Mouse (Mus musculus) liver, embryonic 14.5 days (tissue): ENCODE data around the gene Gstm7. TPM values are rescaled to one million over a fixed set of nuclear protein-coding genes. Genes with fewer than 3 reads are reported as not detected.

Experiments used
- ATAC-seq: fragments of 200-750 bp; cut with Nextera tagmentation; 2 replicates; pipeline ENCODE4 v1.8.0; 2017; ENCODE audit warnings: moderate number of reproducible peaks, mild to moderate bottlenecking, moderate library complexity; ENCODE audit not compliant: insufficient read depth
- DNase-seq, 3 experiments: peaks; one replicate each; pipeline ENCODE4 v3.0.0-alpha.2; 2012 to 2013; ENCODE audit warnings: low read depth in 3 of 3, low spot score in 3 of 3
- H3K27ac ChIP-seq: fragments of 300-500 bp; sonication (generic); 2 replicates; pipeline ENCODE4 v1.5.1; 2014; ENCODE audit warnings: moderate library complexity, mild to moderate bottlenecking, control low read depth, inconsistent platforms
- H3K27me3 ChIP-seq: fragments of 300-500 bp; sonication (generic); 2 replicates; pipeline ENCODE4 v1.6.1; 2014; ENCODE audit warnings: mild to moderate bottlenecking, low read length, moderate library complexity; ENCODE audit not compliant: control insufficient read depth, insufficient read depth
- H3K36me3 ChIP-seq: fragments of 300-500 bp; sonication (generic); replicated peaks from 2 replicates; pipeline ENCODE4 v1.6.1; 2014; ENCODE audit warnings: low read depth; ENCODE audit not compliant: control insufficient read depth, insufficient read depth
- H3K4me1 ChIP-seq, 2 experiments: fragments of 200-500 bp in 1 of 2; fragments of 300-500 bp in 1 of 2; sonication (generic) in 1 of 2; replicated peaks; 2 replicates each; pipeline ENCODE4 v1.6.1; 2012 to 2014; ENCODE audit warnings: antibody characterized with exemption in 1 of 2, inconsistent platforms in 1 of 2, low read length in 1 of 2; ENCODE audit not compliant: control insufficient read depth in 2 of 2, insufficient read depth in 2 of 2
- H3K4me2 ChIP-seq: fragments of 300-500 bp; sonication (generic); 2 replicates; pipeline ENCODE4 v1.6.1; 2014; ENCODE audit warnings: low read depth, mild to moderate bottlenecking, control low read depth, moderate library complexity
- H3K4me3 ChIP-seq, 2 experiments: fragments of 200-500 bp in 1 of 2; fragments of 300-500 bp in 1 of 2; sonication (generic) in 1 of 2; 2 replicates each; pipeline ENCODE4 v1.5.1; 2012 to 2014; ENCODE audit warnings: low read depth in 2 of 2, low read length in 2 of 2, mild to moderate bottlenecking in 2 of 2, control low read depth in 1 of 2, inconsistent platforms in 1 of 2, moderate library complexity in 1 of 2; ENCODE audit not compliant: insufficient read depth in 1 of 2
- H3K9ac ChIP-seq: fragments of 300-500 bp; sonication (generic); replicated peaks from 2 replicates; pipeline ENCODE4 v1.6.1; 2014; ENCODE audit warnings: mild to moderate bottlenecking, control low read depth, moderate library complexity
- H3K9me3 ChIP-seq: fragments of 300-500 bp; sonication (generic); 2 replicates; pipeline ENCODE4 v1.6.1; 2016; ENCODE audit warnings: low read length, mixed read lengths; ENCODE audit not compliant: control insufficient read depth
- CTCF ChIP-seq: IDR thresholded peaks from 2 replicates; pipeline ENCODE4 v1.5.1; 2016; ENCODE audit warnings: antibody characterized with exemption, low read depth, control low read depth
- EP300 ChIP-seq: IDR thresholded peaks from 2 replicates; pipeline ENCODE4 v1.6.1; 2016; ENCODE audit warnings: antibody characterized with exemption, low read depth
- WGBS: fragments of 180-500 bp; shearing (Covaris S2); extraction: QIAGEN DNeasy Blood & Tissue Kit; methylation state at CpG from one replicate; pipeline ENCODE4 v1.1.7; 2014; ENCODE audit not compliant: insufficient replicate concordance; 5-methylcytosine and 5-hydroxymethylcytosine counted together
- polyA plus RNA-seq, 2 experiments: library from polyadenylated mRNA; depleted of rRNA in 1 of 2; stranded (reverse) in 1 of 2; unstranded in 1 of 2; fragments of >200 nt; fragmentation: Nextera tagmentation in 1 of 2; extraction: Ambion mirVana in 1 of 2; gene quantifications; 2 replicates each; pipeline versions ENCODE4 v1.2.1 to v1.2.3; 2012 to 2014

Gene Gstm7
- polyA plus RNA-seq, 2 experiments, result 15.3 to 16.1 TPM

GRCm38 (mm10) chr3:107943239-107943990 is 11.8 kb upstream of the Gstm7 start, which contains the start of gene Gstm6:
TSS of gene Gstm6 (minus strand) at chr3:107943749.
- peak in 1 of 3 experiments; percentile 9 for DNase-seq
- H3K27ac ChIP-seq, result no peak within 1 kb of the TSS
- peak within 1 kb of the TSS in 1 of 2 experiments; percentile 54; a peak in 2 of 4 replicates for H3K4me3 ChIP-seq

GRCm38 (mm10) chr3:107941261-107941660 is 9.6 kb upstream of the Gstm7 start:
- H3K27me3 ChIP-seq, result no peaks in the 10 kb centered on the region
- TF ChIP-seq CTCF (no peak), EP300 (no peak)
- WGBS, result 65% methylated on average over 4 of the region's 4 CpGs

More at GRCm38 (mm10) chr3:107943239-107943990, 11.8 kb upstream of the Gstm7 start, which contains the start of gene Gstm6:
- TF ChIP-seq CTCF (peak; percentile 62), EP300 (no peak)
- Histone ChIP-seq H3K4me2 (peak within 1 kb of the TSS; percentile 4; the same call in 1 of the 2 replicates), H3K36me3 (no peaks in the 10 kb centered on the region), H3K9ac (no peak within 1 kb of the TSS), H3K4me1 (peaks cover 0 to 3% of the 10 kb centered on the region in 2 experiments; a peak in 1 of 4 replicates), H3K27me3 (no peaks in the 10 kb centered on the region), H3K9me3 (no peaks in the 10 kb centered on the region)
- ATAC-seq, result peak; percentile 34; the same call in 1 of the 2 replicates
- 25% methylated on average over 20 of the region's 20 CpGs for WGBS

GRCm38 (mm10) chr3:107940524-107940923 is 8.9 kb upstream of the Gstm7 start:
- Histone ChIP-seq H3K4me1 (peaks cover 0 to 3% of the 10 kb centered on the region in 2 experiments; a peak in 1 of 4 replicates), H3K9me3 (no peaks in the 10 kb centered on the region), H3K4me2 (no peak overlapping the region), H3K9ac (no peak overlapping the region), H3K27me3 (no peaks in the 10 kb centered on the region), H3K36me3 (no peaks in the 10 kb centered on the region), H3K27ac (no peak overlapping the region), H3K4me3 (no peak overlapping the region)
- ATAC-seq (no peak), DNase-seq (no peak)
- TF ChIP-seq CTCF (no peak), EP300 (no peak)
- WGBS, result 62% methylated on average over 7 of the region's 7 CpGs

More at GRCm38 (mm10) chr3:107941261-107941660, 9.6 kb upstream of the Gstm7 start:
- Histone ChIP-seq H3K27ac (no peak overlapping the region), H3K4me1 (peaks cover 0 to 3% of the 10 kb centered on the region in 2 experiments; a peak in 1 of 4 replicates), H3K36me3 (no peaks in the 10 kb centered on the region), H3K9me3 (no peaks in the 10 kb centered on the region), H3K4me3 (no peak overlapping the region), H3K9ac (no peak overlapping the region), H3K4me2 (no peak overlapping the region)
- ATAC-seq, result no peak
- DNase-seq, result no peak

DNA sequence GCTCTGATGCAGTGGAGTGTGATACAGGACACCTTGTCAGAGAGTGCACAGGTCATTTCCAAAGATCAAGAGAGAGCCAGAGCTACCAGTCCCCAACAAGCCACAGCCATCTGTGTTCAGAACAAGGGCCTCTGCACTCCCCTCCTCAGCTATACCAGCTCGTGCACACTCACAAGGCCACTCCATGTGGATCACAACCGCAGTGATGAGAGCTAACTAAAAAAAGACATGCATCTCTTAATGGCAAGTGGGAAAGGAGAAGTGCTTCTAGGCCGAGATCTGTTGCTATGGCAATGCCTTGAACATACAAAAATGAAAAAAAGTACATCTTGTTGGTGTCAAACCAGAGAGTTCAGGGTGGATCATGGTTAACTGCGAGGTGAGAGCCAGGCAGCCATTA is 8.2 kb upstream of the Gstm7 start:
- TF ChIP-seq CTCF, result no peak
- no peak for TF ChIP-seq EP300

DNA sequence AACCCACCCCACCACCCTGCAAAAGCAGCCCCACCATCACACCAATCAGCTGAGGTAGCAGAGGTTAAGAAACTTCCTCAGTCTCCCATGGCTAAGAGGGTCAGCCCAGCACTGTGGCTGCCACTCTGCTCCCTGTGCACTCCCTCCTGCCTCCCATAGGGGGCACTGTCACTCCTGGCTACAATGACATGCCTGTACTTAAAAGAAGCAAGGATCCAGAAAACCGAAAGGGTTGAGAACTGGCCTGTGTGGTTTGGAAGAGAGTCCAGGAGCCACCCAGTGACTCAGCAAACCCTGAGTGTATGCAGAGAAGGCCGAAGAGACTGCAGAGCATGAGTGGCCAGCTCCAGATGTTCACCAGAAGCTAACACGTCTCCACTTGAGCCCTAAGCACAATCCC is 7.8 kb upstream of the Gstm7 start:
- no peaks in the 10 kb centered on the region for H3K9me3 ChIP-seq
- H3K27ac ChIP-seq, result no peak overlapping the region
- H3K36me3 ChIP-seq, result no peaks in the 10 kb centered on the region
- peaks cover 0 to 3% of the 10 kb centered on the region in 2 experiments; a peak in 1 of 4 replicates for H3K4me1 ChIP-seq
- no peaks in the 10 kb centered on the region for H3K27me3 ChIP-seq
- no peak overlapping the region for H3K4me2 ChIP-seq
- WGBS, result 22% methylated on average over 3 of the region's 3 CpGs
- DNase-seq, result peak; percentile 5 to 35 (median 17)
- TF ChIP-seq CTCF (peak; percentile 90), EP300 (no peak)
- no peak overlapping the region for H3K9ac ChIP-seq
- 0 out of 2 replicates have a peak, but pooled peaks have one; percentile 29 for ATAC-seq
- no peak overlapping the region for H3K4me3 ChIP-seq

More for the DNA sequence above, 8.2 kb upstream of the Gstm7 start:
- H3K9me3 ChIP-seq, result no peaks in the 10 kb centered on the region
- no peak for ATAC-seq
- no peak overlapping the region for H3K27ac ChIP-seq
- 46% methylated on average over 4 of the region's 4 CpGs for WGBS
- H3K4me1 ChIP-seq, result peaks cover 0 to 3% of the 10 kb centered on the region in 2 experiments; a peak in 1 of 4 replicates
- no peak overlapping the region for H3K4me3 ChIP-seq
- H3K9ac ChIP-seq, result no peak overlapping the region
- DNase-seq, result no peak
- no peak overlapping the region for H3K4me2 ChIP-seq
- no peaks in the 10 kb centered on the region for H3K36me3 ChIP-seq
- H3K27me3 ChIP-seq, result no peaks in the 10 kb centered on the region
